Mouse (Mus musculus) lung, postnatal 0 days (tissue): ENCODE data around the gene Ackr4.

Experiments
- CTCF ChIP-seq: IDR thresholded peaks from 2 replicates; pipeline ENCODE4 v1.5.1; 2016; ENCODE audit warnings: antibody characterized with exemption, mild to moderate bottlenecking
- EP300 ChIP-seq: IDR thresholded peaks from 2 replicates; pipeline ENCODE4 v1.6.1; 2016; ENCODE audit warnings: antibody characterized with exemption, mild to moderate bottlenecking, control low read depth

DNA sequence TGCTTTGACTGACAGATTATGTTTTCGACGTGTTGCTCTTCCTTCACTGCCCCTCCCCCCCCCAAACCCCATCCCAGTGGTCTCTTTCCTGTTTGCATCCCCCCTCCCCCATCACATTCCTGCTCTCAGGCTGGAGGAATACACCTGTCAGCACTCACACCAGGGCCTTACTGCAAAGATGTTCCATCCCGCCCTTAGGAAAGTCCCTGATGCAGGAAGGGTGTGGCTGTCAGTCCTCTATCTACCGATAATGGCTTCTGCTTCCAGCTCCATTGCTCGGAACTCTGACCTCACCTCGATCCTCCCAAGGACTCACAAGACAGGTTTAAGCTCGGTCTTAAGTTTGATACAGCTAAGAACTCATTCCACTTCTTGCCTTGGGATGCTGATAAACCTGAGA, 19.9 kb upstream of the Ackr4 start:
- TF ChIP-seq CTCF (no peak), EP300 (no peak)
